Mouse (Mus musculus) hindbrain, embryonic 14.5 days (tissue): ENCODE measurements around the gene B3gat2. TPM values are rescaled to one million over a fixed set of nuclear protein-coding genes. Genes with fewer than 3 reads are reported as not detected.

Experiments used
- polyA plus RNA-seq: library from polyadenylated mRNA; unstranded; fragments of >200 nt; fragmentation: Nextera tagmentation; extraction: Ambion mirVana; gene quantifications from 2 replicates; pipeline ENCODE4 v1.2.1, GENCODE M21; 2014

The B3gat2 gene
- polyA plus RNA-seq, 1 experiment from 2014 or later: 23.8 TPM

Other genes with a start within 250 kb of the B3gat2 start
- gene Smap1, start 160.6 kb downstream of the B3gat2 start, polyA plus RNA-seq: 119 and 131 TPM in 2 replicates
- 104 and 115 TPM in 2 replicates for gene Sdhaf4, start 243.9 kb downstream of the B3gat2 start, polyA plus RNA-seq